Mouse (Mus musculus) lung, postnatal 0 days (tissue): ENCODE data around the gene Dand5. TPM values are rescaled to one million over a fixed set of nuclear protein-coding genes. Genes with fewer than 3 reads are reported as not detected.

Source experiments
- ATAC-seq: fragments of 200-750 bp; cut with Nextera tagmentation; 2 replicates; pipeline ENCODE4 v1.8.0; 2017; ENCODE audit warnings: moderate library complexity
- DNase-seq: peaks from one replicate; pipeline ENCODE4 v3.0.0-alpha.2; 2016; ENCODE audit warnings: low spot score
- H3K27ac ChIP-seq: fragments of 300-500 bp; sonication (generic); 2 replicates; pipeline ENCODE4 v1.5.1; 2014; ENCODE audit warnings: antibody characterized with exemption, mild to moderate bottlenecking, low read length, mixed read lengths
- H3K27me3 ChIP-seq: fragments of 300-500 bp; sonication (generic); replicated peaks from 2 replicates; pipeline ENCODE4 v1.6.1; 2014; ENCODE audit warnings: low read length, mixed read lengths; ENCODE audit not compliant: insufficient read depth
- H3K36me3 ChIP-seq: fragments of 300-500 bp; sonication (generic); 2 replicates; pipeline ENCODE4 v1.6.1; 2014; ENCODE audit warnings: low read length, mixed read lengths; ENCODE audit not compliant: insufficient read depth
- H3K4me1 ChIP-seq: fragments of 300-500 bp; sonication (generic); 2 replicates; pipeline ENCODE4 v1.6.1; 2014; ENCODE audit warnings: antibody characterized with exemption, low read depth, low read length, mixed read lengths; ENCODE audit not compliant: insufficient read depth
- H3K4me2 ChIP-seq: fragments of 300-500 bp; sonication (generic); replicated peaks from 2 replicates; pipeline ENCODE4 v1.6.1; 2014; ENCODE audit warnings: low read depth, mild to moderate bottlenecking, low read length, moderate library complexity, mixed read lengths
- H3K4me3 ChIP-seq: fragments of 300-500 bp; sonication (generic); 2 replicates; pipeline ENCODE4 v1.5.1; 2014; ENCODE audit warnings: low read depth, low read length
- H3K9ac ChIP-seq: fragments of 300-500 bp; sonication (generic); replicated peaks from 2 replicates; pipeline ENCODE4 v1.6.1; 2014; ENCODE audit warnings: low read depth, mild to moderate bottlenecking
- H3K9me3 ChIP-seq: fragments of 300-500 bp; sonication (generic); 2 replicates; pipeline ENCODE4 v1.6.1; 2016; ENCODE audit warnings: low read length, mixed read lengths
- CTCF ChIP-seq: IDR thresholded peaks from 2 replicates; pipeline ENCODE4 v1.5.1; 2016; ENCODE audit warnings: antibody characterized with exemption, mild to moderate bottlenecking
- EP300 ChIP-seq: IDR thresholded peaks from 2 replicates; pipeline ENCODE4 v1.6.1; 2016; ENCODE audit warnings: antibody characterized with exemption, mild to moderate bottlenecking, control low read depth
- WGBS: fragments of 180-500 bp; shearing (Covaris S2); extraction: QIAGEN DNeasy Blood & Tissue Kit; methylation state at CpG from one replicate; pipeline ENCODE4 v1.1.7; 2014; 5-methylcytosine and 5-hydroxymethylcytosine counted together
- polyA plus RNA-seq: library from polyadenylated mRNA; unstranded; fragments of >200 nt; fragmentation: Nextera tagmentation; extraction: Ambion mirVana; gene quantifications from 2 replicates; pipeline ENCODE4 v1.2.1, GENCODE M21; 2015

Dand5 gene
- polyA plus RNA-seq, 1 experiment from 2014 or later, result 6.8 TPM

DNA sequence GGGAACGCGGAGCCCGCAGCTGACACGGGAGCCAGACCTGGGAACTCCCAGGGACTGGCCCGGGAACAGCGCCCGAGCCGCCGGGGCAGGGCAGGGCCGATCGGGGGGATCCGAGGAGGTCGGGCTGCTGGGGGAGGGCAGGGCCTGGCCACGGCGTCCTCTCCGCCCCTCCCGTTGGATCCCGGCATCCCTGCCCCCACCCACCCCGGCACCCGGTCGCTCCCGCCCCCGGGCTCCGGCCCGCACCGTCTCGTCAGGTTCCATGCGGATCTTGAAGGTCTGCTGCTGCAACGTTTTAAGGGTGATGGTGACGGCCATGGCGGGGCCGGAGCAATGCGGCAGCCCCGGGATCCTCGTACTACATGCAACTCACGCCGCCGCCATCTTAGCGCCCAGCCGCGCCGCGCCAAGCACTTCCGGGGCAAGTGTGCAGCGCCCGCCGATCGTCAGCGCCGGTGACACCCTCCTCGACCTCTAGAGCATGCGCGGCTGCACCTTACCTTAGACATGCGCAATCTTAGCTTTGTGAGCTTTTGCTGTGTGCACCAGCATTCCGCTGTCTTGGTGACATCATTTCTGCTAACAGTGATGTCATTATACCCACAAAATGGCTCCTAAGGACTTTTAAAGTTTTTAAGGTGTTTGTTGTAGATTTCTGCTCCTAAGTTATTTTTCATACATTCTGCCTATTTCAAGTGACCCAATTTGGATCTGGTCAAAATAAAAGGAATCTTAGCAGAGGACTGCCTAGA is 17.8 kb upstream of the Dand5 start, which contains the start of gene Rad23a:
Gene Rad23a, minus strand, starts transcription at position 418 of the 752 bp plus-strand sequence.
- H3K27ac ChIP-seq, result peak within 1 kb of the TSS; percentile 81
- peak within 1 kb of the TSS; percentile 96 for H3K4me2 ChIP-seq
- under 1% methylated on average over 51 of the region's 55 CpGs for WGBS
- peak within 1 kb of the TSS; percentile 93 for H3K4me3 ChIP-seq
- ATAC-seq (peak; percentile 97), DNase-seq (peak; percentile 98)
- no peak for TF ChIP-seq EP300
- TF ChIP-seq CTCF, result no peak
- peaks cover 7% of the 10 kb centered on the region; the same call in 1 of the 2 replicates for H3K4me1 ChIP-seq
- H3K9me3 ChIP-seq, result no peaks in the 10 kb centered on the region
- no peaks in the 10 kb centered on the region for H3K27me3 ChIP-seq
- H3K9ac ChIP-seq, result peak within 1 kb of the TSS; percentile 87
- H3K36me3 ChIP-seq, result peaks cover 37% of the 10 kb centered on the region

DNA sequence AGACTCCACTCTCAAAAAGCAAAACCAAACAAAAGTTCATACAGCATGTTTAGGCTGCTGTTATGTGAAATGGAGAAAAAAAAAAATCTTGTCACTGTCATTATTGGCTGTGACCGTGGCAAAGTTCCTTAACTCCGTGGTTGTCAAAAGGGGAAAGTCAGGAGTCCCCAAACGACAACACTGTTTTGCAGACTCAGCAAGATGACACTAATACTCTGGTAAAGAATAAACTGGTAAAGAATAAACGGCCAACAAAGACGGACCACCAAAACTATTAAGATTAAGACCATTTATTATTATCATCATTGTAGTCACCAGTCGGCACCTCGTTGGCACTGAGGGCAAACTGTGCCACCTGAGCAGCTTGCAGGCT is 17.2 kb upstream of the Dand5 start:
- TF ChIP-seq EP300 (no peak), CTCF (no peak)
- Histone ChIP-seq H3K27me3 (no peaks in the 10 kb centered on the region), H3K36me3 (peaks cover 36% of the 10 kb centered on the region), H3K4me3 (peak overlapping the region; percentile 93), H3K4me2 (peak overlapping the region; percentile 96), H3K27ac (peak overlapping the region; percentile 81), H3K9ac (peak overlapping the region; percentile 87), H3K9me3 (no peaks in the 10 kb centered on the region), H3K4me1 (peaks cover 2% of the 10 kb centered on the region; the same call in 1 of the 2 replicates)
- 2% methylated on average over 7 of the region's 7 CpGs for WGBS
- no peak for ATAC-seq
- no peak for DNase-seq

DNA sequence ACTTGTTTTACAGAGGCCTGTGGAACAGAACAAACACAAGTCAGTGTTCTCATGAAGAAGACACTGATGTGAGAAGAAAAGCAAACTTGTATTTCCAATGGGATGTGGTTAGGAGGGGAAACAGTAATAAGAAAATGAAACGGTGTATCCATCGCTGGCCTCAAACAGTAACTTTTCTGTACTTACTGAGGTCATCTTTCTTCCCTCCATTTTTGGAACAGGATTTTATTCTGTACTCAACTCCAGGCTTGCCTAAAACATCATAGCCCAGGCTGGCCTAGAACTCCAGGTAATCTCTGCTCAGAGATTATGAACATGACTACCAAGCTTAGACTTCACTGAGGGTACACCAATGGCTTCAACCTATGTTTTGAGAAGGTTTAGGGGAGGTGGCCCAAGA is 16.8 kb upstream of the Dand5 start:
- no peak for TF ChIP-seq CTCF
- TF ChIP-seq EP300, result no peak
- peaks cover 35% of the 10 kb centered on the region for H3K36me3 ChIP-seq
- H3K4me3 ChIP-seq, result no peak overlapping the region
- H3K27ac ChIP-seq, result no peak overlapping the region
- no peaks in the 10 kb centered on the region; the same call in 1 of the 2 replicates for H3K4me1 ChIP-seq
- no peak for DNase-seq
- no peak for ATAC-seq
- H3K27me3 ChIP-seq, result no peaks in the 10 kb centered on the region
- H3K9me3 ChIP-seq, result no peaks in the 10 kb centered on the region
- WGBS, result 89% methylated on average over 2 of the region's 2 CpGs
- H3K9ac ChIP-seq, result no peak overlapping the region
- H3K4me2 ChIP-seq, result peak overlapping the region; percentile 96

DNA sequence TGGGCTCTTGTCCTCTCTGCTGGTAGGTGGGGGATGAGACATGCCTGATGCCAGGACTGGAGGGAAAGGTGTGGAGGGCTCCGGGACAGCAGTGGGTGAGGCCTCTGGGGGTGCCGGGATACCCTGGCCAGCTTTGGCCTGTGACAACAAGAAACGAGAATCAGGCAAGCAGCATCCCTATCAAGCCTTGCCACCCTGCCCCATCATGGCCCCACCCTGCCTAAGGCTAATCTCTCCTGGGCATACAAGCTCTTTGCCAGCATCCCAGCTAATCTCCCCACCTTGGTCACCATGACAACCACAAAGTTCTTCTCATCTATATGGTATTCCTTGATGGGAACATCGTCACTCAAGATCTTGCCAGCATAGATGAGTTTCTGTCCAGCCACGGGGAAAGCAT is 15.9 kb upstream of the Dand5 start:
- Histone ChIP-seq H3K4me1 (no peaks in the 10 kb centered on the region; the same call in 1 of the 2 replicates), H3K27me3 (no peaks in the 10 kb centered on the region), H3K9me3 (no peaks in the 10 kb centered on the region), H3K9ac (no peak overlapping the region), H3K4me2 (no peak overlapping the region), H3K27ac (no peak overlapping the region), H3K36me3 (peaks cover 32% of the 10 kb centered on the region), H3K4me3 (no peak overlapping the region)
- no peak for TF ChIP-seq CTCF
- TF ChIP-seq EP300, result no peak
- ATAC-seq (no peak), DNase-seq (no peak)
- 72% methylated on average over 5 of the region's 5 CpGs for WGBS

DNA sequence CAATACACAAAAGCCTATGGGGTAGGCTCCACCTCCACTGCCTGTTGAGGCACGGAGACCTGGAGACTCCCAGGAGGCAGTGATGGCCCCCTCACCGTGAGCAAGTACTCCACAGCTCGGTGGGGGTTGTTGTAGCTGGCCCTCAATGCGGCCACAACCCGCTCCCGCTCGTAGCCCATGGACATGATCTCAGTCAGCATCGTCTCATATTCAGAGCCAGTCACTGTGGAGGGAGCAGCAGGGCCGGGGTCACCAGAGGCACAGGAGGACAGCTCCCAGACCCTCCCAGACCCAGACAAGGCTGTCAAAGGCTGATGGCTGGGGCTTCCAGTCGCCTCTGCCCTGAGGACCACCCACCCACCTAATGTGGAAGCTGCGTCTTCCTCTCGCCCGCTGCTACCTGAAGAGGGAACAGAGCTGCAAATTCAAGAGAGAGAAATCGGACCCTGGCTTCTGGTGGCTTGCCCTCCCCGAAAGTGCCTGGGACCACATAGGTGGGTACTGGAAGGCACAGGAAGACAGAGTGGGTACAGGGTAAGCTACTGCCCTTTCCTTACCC is 15.4 kb upstream of the Dand5 start:
- Histone ChIP-seq H3K9ac (no peak overlapping the region), H3K9me3 (no peaks in the 10 kb centered on the region), H3K27me3 (no peaks in the 10 kb centered on the region), H3K4me3 (no peak overlapping the region), H3K36me3 (peaks cover 29% of the 10 kb centered on the region), H3K4me2 (no peak overlapping the region), H3K27ac (no peak overlapping the region), H3K4me1 (peaks cover 1% of the 10 kb centered on the region; the same call in 1 of the 2 replicates)
- TF ChIP-seq CTCF (no peak), EP300 (no peak)
- ATAC-seq (no peak), DNase-seq (no peak)
- 82% methylated on average over 15 of the region's 15 CpGs for WGBS

DNA sequence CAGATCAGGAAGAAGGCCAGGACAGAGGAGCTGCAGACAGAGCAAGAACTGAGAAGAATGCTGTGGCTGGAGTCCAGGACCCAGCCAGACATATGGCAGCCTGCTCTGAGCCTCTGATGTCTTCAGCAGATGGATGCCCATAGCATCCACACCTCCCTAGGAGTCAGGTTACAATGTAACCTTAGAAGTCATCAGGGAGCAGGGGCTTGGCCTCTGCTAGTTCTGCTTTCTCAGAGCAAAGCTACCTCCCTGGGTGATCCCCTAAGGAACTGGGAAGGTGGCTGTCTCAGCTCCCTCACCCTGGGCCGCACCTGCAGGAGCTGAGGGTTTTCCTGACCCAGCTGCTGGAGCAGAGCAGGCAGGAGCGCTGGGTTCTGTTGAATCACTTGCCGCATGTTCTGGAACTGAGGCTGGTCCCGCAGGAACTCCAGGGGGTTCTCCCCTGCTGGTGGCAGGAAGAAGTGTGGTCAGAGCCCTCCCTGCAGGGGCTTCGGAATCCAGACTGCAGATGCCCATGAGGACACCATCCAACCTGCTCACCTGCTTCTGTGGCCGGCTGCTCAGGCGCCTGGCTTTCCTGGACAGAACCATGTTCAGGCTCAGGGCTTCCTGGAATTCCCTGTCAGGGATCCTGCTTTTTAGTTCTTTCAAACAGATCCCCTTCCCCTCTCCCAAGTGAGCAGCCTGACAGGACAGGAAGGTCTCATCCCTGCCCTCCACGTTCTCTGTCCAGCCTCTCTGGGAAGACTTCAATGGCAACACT is 14.7 kb upstream of the Dand5 start:
- 57% methylated on average over 8 of the region's 8 CpGs for WGBS
- Histone ChIP-seq H3K27me3 (no peaks in the 10 kb centered on the region), H3K4me3 (no peak overlapping the region), H3K4me1 (peaks cover 4% of the 10 kb centered on the region; the same call in 1 of the 2 replicates), H3K27ac (no peak overlapping the region), H3K4me2 (no peak overlapping the region), H3K36me3 (peaks cover 23% of the 10 kb centered on the region), H3K9ac (no peak overlapping the region), H3K9me3 (no peaks in the 10 kb centered on the region)
- DNase-seq, result no peak
- TF ChIP-seq EP300 (no peak), CTCF (peak; percentile 13; the same call in 1 of the 2 replicates)
- no peak for ATAC-seq
